Mouse (Mus musculus): Measurements from ENCODE around the gene Slc36a3. TPM values are rescaled to one million over a fixed set of nuclear protein-coding genes. Genes with fewer than 3 reads are reported as not detected.
"Not testable (repeated sequence)": the region's sequence is repeated elsewhere in the genome, so short reads cannot be mapped to it uniquely, and the experiment has no call there.

Gene Slc36a3
- polyA plus RNA-seq, 1 experiment = not detected

DNA sequence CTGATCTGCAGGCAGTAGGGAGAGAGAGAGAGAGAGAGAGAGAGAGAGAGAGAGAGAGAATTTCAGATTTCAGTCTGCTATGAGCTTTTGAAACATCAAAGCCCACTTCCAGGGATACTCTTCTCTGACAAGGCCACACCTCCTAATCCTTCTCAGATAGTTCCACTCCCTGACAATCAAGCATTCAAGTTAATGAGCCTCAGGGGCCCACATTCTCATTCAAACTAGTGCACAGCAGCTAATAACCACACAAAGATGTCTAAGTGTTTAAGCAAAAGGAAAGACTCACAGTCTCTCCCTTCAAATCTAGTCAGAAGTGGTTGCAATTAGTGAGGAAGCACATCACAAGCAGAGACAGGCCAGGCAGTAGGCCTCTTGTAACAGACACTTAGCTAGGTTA is 31.2 kb downstream of the Slc36a3 start:
- Histone ChIP-seq H3ac (ENCODE audit: control insufficient read depth, insufficient read length) (no peak overlapping the region), H3K79me2 (ENCODE audit: control insufficient read depth, insufficient read depth) (no peaks in the 10 kb centered on the region), H3K36me3 (ENCODE audit: control insufficient read depth, insufficient read depth) (no peaks in the 10 kb centered on the region), H3K4me3 (no peak overlapping the region), H3K27me3 (ENCODE audit: control insufficient read depth, insufficient read depth, insufficient read length) (no peaks in the 10 kb centered on the region), H3K4me2 (ENCODE audit: low read depth) (no peak overlapping the region)
- TF ChIP-seq POLR2A (IDR thresholded peaks at IDR 0.05; ENCODE audit: insufficient read length, low read depth) (no peak), MYOD1 (IDR thresholded peaks at IDR 0.05; ENCODE audit: control insufficient read depth in 1 of 3, insufficient read length in 2 of 3, low read depth in 2 of 3) (no peak), POLR2AphosphoS2 (IDR thresholded peaks at IDR 0.05; ENCODE audit: insufficient read length, low read depth) (no peak), TCF3 (IDR thresholded peaks at IDR 0.05; ENCODE audit: insufficient read length, low read depth) (no peak), CEBPB (IDR thresholded peaks at IDR 0.05; ENCODE audit: insufficient read depth, poor library complexity, severe bottlenecking) (no peak), REST (IDR thresholded peaks at IDR 0.05; ENCODE audit: insufficient read depth, insufficient read length) (no peak), TCF12 (IDR thresholded peaks at IDR 0.05; ENCODE audit: insufficient read depth, poor library complexity, severe bottlenecking) (no peak), E2F4 (IDR thresholded peaks at IDR 0.05; ENCODE audit: insufficient read depth) (no peak), USF1 (IDR thresholded peaks at IDR 0.05; ENCODE audit: low read depth) (no peak), SRF (IDR thresholded peaks at IDR 0.05; ENCODE audit: control insufficient read depth, insufficient read length, low read depth) (no peak), MYOG (IDR thresholded peaks at IDR 0.05; ENCODE audit: control insufficient read depth in 1 of 3, insufficient read depth in 1 of 3, insufficient read length in 2 of 3, low read depth in 2 of 3) (no peak), MAX (IDR thresholded peaks at IDR 0.05; ENCODE audit: low read depth) (no peak)

GRCm38 (mm10) chr11:55117031-55117430 is 34.5 kb downstream of the Slc36a3 start:
- no peaks in the 10 kb centered on the region for H3K79me2 ChIP-seq (ENCODE audit: control insufficient read depth, insufficient read depth)
- no peak overlapping the region for H3K4me3 ChIP-seq
- H3ac ChIP-seq (ENCODE audit: control insufficient read depth, insufficient read length) = no peak overlapping the region
- no peaks in the 10 kb centered on the region for H3K27me3 ChIP-seq (ENCODE audit: control insufficient read depth, insufficient read depth, insufficient read length)
- H3K36me3 ChIP-seq (ENCODE audit: control insufficient read depth, insufficient read depth) = no peaks in the 10 kb centered on the region
- no peak overlapping the region for H3K4me2 ChIP-seq (ENCODE audit: low read depth)
- TF ChIP-seq MYOD1 (IDR thresholded peaks at IDR 0.05; ENCODE audit: control insufficient read depth in 1 of 3, insufficient read length in 2 of 3, low read depth in 2 of 3) (no peak), E2F4 (IDR thresholded peaks at IDR 0.05; ENCODE audit: insufficient read depth) (no peak), MYOG (IDR thresholded peaks at IDR 0.05; ENCODE audit: control insufficient read depth in 1 of 3, insufficient read depth in 1 of 3, insufficient read length in 2 of 3, low read depth in 2 of 3) (no peak), SRF (IDR thresholded peaks at IDR 0.05; ENCODE audit: control insufficient read depth, insufficient read length, low read depth) (no peak), MAX (IDR thresholded peaks at IDR 0.05; ENCODE audit: low read depth) (no peak), POLR2A (IDR thresholded peaks at IDR 0.05; ENCODE audit: insufficient read length, low read depth) (no peak), TCF3 (IDR thresholded peaks at IDR 0.05; ENCODE audit: insufficient read length, low read depth) (no peak), REST (IDR thresholded peaks at IDR 0.05; ENCODE audit: insufficient read depth, insufficient read length) (no peak), TCF12 (IDR thresholded peaks at IDR 0.05; ENCODE audit: insufficient read depth, poor library complexity, severe bottlenecking) (no peak), POLR2AphosphoS2 (IDR thresholded peaks at IDR 0.05; ENCODE audit: insufficient read length, low read depth) (no peak), USF1 (IDR thresholded peaks at IDR 0.05; ENCODE audit: low read depth) (no peak), CEBPB (IDR thresholded peaks at IDR 0.05; ENCODE audit: insufficient read depth, poor library complexity, severe bottlenecking) (no peak)

- Histone ChIP-seq H3K79me2 (ENCODE audit: control insufficient read depth, insufficient read depth) (no peaks in the 10 kb centered on the region), H3K4me3 (no peak overlapping the region), H3K36me3 (ENCODE audit: control insufficient read depth, insufficient read depth) (no peaks in the 10 kb centered on the region), H3K4me2 (ENCODE audit: low read depth) (no peak overlapping the region), H3ac (ENCODE audit: control insufficient read depth, insufficient read length) (no peak overlapping the region), H3K27me3 (ENCODE audit: control insufficient read depth, insufficient read depth, insufficient read length) (no peaks in the 10 kb centered on the region)
- TF ChIP-seq TCF3 (IDR thresholded peaks at IDR 0.05; ENCODE audit: insufficient read length, low read depth) (no peak), POLR2AphosphoS2 (IDR thresholded peaks at IDR 0.05; ENCODE audit: insufficient read length, low read depth) (no peak), POLR2A (IDR thresholded peaks at IDR 0.05; ENCODE audit: insufficient read length, low read depth) (no peak), USF1 (IDR thresholded peaks at IDR 0.05; ENCODE audit: low read depth) (no peak), CEBPB (IDR thresholded peaks at IDR 0.05; ENCODE audit: insufficient read depth, poor library complexity, severe bottlenecking) (no peak)
These were observed 35.5 kb downstream of the Slc36a3 start for GRCm38 (mm10) chr11:55116004-55116403.

DNA sequence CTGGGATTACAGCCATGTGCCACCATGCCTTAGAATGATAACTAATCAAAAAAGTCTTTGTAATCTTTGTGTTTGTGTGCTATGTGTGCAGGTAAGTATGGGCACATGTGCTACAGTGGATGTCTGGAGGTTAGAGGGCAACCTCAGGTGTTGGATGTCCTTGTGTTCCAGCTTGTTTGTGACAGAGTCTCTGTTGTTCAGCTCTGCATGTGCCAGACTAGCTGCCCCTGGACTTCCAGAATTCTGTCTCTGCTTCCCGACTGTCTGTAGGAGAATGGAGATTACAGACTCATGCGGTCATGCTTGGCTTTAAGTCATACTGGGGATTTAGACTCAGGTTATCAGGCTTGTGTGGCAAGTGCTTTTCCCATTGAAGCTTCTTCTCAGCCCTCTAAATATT is 37.2 kb downstream of the Slc36a3 start:
- no peak overlapping the region for H3K4me3 ChIP-seq
- H3K4me2 ChIP-seq (ENCODE audit: low read depth) = no peak overlapping the region
- no peak for TF ChIP-seq TCF3 (IDR thresholded peaks at IDR 0.05; ENCODE audit: insufficient read length, low read depth)
- TF ChIP-seq TCF12 (IDR thresholded peaks at IDR 0.05; ENCODE audit: insufficient read depth, poor library complexity, severe bottlenecking) = no peak
- TF ChIP-seq MYOD1 (IDR thresholded peaks at IDR 0.05; ENCODE audit: control insufficient read depth in 1 of 3, insufficient read length in 2 of 3, low read depth in 2 of 3) = no peak
- no peak for TF ChIP-seq POLR2AphosphoS2 (IDR thresholded peaks at IDR 0.05; ENCODE audit: insufficient read length, low read depth)
- no peak for TF ChIP-seq REST (IDR thresholded peaks at IDR 0.05; ENCODE audit: insufficient read depth, insufficient read length)
- TF ChIP-seq SRF (IDR thresholded peaks at IDR 0.05; ENCODE audit: control insufficient read depth, insufficient read length, low read depth) = no peak
- TF ChIP-seq E2F4 (IDR thresholded peaks at IDR 0.05; ENCODE audit: insufficient read depth) = no peak
- TF ChIP-seq CEBPB (IDR thresholded peaks at IDR 0.05; ENCODE audit: insufficient read depth, poor library complexity, severe bottlenecking) = no peak
- no peak for TF ChIP-seq USF1 (IDR thresholded peaks at IDR 0.05; ENCODE audit: low read depth)
- no peak for TF ChIP-seq MYOG (IDR thresholded peaks at IDR 0.05; ENCODE audit: control insufficient read depth in 1 of 3, insufficient read depth in 1 of 3, insufficient read length in 2 of 3, low read depth in 2 of 3)
- H3K79me2 ChIP-seq (ENCODE audit: control insufficient read depth, insufficient read depth) = no peaks in the 10 kb centered on the region
- no peaks in the 10 kb centered on the region for H3K27me3 ChIP-seq (ENCODE audit: control insufficient read depth, insufficient read depth, insufficient read length)
- H3K36me3 ChIP-seq (ENCODE audit: control insufficient read depth, insufficient read depth) = no peaks in the 10 kb centered on the region
- H3ac ChIP-seq (ENCODE audit: control insufficient read depth, insufficient read length) = no peak overlapping the region

GRCm38 (mm10) chr11:55113861-55114250 is 37.7 kb downstream of the Slc36a3 start:
- not testable (repeated sequence) for H3K4me2 ChIP-seq (ENCODE audit: low read depth); H3K27me3 ChIP-seq (ENCODE audit: control insufficient read depth, insufficient read depth, insufficient read length)

More at GRCm38 (mm10) chr11:55113861-55114250, 37.7 kb downstream of the Slc36a3 start:
- H3ac ChIP-seq (ENCODE audit: control insufficient read depth, insufficient read length); H3K4me3 ChIP-seq; H3K79me2 ChIP-seq (ENCODE audit: control insufficient read depth, insufficient read depth); H3K36me3 ChIP-seq (ENCODE audit: control insufficient read depth, insufficient read depth): not testable (repeated sequence)
